Mouse (Mus musculus) bone marrow macrophage, adult 2 months (primary cell): ENCODE measurements around the gene Card10.

ENCODE experiments used
- CTCF ChIP-seq: IDR thresholded peaks from 2 replicates; pipeline ENCODE4 v1.5.1; 2012; ENCODE audit warnings: low read depth, mild to moderate bottlenecking, low read length, moderate library complexity
- POLR2A ChIP-seq: IDR thresholded peaks from 2 replicates; pipeline ENCODE4 v1.6.1; 2012; ENCODE audit warnings: mild to moderate bottlenecking, low read depth, low read length, borderline replicate concordance

DNA sequence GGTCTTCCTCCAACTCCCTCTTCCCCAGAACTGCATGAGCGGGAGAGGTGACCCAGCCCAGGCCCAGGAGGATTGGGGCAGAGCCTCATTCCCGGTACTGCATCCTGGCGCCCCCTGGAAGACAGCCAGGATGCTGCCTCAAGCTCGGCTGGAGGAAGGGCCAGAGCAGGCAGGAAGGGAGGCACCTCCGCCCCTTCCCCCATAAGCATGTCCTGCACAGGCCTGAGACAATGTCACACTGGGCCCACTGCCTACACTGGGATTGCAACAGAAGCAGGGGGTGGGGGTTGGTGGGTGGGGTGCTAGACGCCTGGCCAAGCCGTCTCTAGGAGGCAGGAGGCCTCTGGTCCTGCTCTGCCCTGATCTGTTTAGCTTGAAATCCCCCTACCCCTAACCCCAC, 16.9 kb downstream of the Card10 start:
- no peak for TF ChIP-seq CTCF
- no peak for TF ChIP-seq POLR2A
